Mouse (Mus musculus): Measurements from ENCODE around the gene Arfgef3. TPM values are rescaled to one million over a fixed set of nuclear protein-coding genes. Genes with fewer than 3 reads are reported as not detected.

The Arfgef3 gene
- polyA plus RNA-seq, 1 experiment from 2014 or later, result 1.4 TPM

GRCm38 (mm10) chr10:18678836-18679235 lies 64.9 kb downstream of the Arfgef3 start:
- Histone ChIP-seq H3K9me3 (replicated peaks) (peaks cover 13% of the 10 kb centered on the region; the same call in 1 of the 2 replicates), H3K36me3 (0 out of 2 replicates have a peak, but pooled peaks cover 4% of the 10 kb centered on the region), H3K9ac (no peak overlapping the region), H3K4me3 (replicated peaks) (no peak overlapping the region), H3K4me1 (peaks cover 11% of the 10 kb centered on the region; the same call in 1 of the 2 replicates), H3K27me3 (no peaks in the 10 kb centered on the region), H3K4me2 (no peak overlapping the region), H3K27ac (no peak overlapping the region)
- no peak for ATAC-seq (replicated peaks; ENCODE audit: low FRiP score)
- 81% methylated on average over 4 of the region's 4 CpGs for WGBS

DNA sequence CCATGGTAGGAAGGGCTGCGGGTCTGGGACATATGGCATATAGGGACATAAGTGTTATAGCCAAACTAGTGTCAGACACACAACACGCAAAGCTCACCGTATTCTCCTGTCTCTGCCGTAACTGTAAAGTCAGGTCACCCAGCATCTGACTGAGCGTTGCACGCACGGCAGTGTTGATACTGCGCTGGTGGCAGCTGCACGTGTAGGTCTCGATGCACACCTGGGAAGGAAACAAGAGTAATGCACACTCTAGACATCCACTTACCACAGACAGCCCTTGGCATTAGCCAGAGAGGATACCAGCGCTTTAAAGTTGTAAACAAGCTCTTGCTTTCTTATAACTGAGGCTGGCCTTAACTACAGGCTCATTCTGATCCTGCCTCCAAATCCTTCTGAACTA lies 79.0 kb downstream of the Arfgef3 start:
- Histone ChIP-seq H3K4me2 (no peak overlapping the region), H3K27ac (no peak overlapping the region), H3K4me1 (no peaks in the 10 kb centered on the region), H3K9me3 (replicated peaks) (0 out of 2 replicates have a peak, but pooled peaks cover 2% of the 10 kb centered on the region), H3K4me3 (replicated peaks) (no peak overlapping the region), H3K9ac (no peak overlapping the region), H3K36me3 (peaks cover 3% of the 10 kb centered on the region; the same call in 1 of the 2 replicates), H3K27me3 (no peaks in the 10 kb centered on the region)
- no peak for ATAC-seq (replicated peaks; ENCODE audit: low FRiP score)
- 92% methylated on average over 11 of the region's 11 CpGs for WGBS

- H3K9me3 ChIP-seq (replicated peaks), result 0 out of 2 replicates have a peak, but pooled peaks cover 7% of the 10 kb centered on the region
- H3K9ac ChIP-seq, result no peak overlapping the region
- 84% methylated on average over 2 of the region's 2 CpGs for WGBS
- no peaks in the 10 kb centered on the region for H3K4me1 ChIP-seq
- no peak overlapping the region for H3K4me2 ChIP-seq
- H3K27me3 ChIP-seq, result no peaks in the 10 kb centered on the region
- no peak overlapping the region for H3K27ac ChIP-seq
- no peak for ATAC-seq (replicated peaks; ENCODE audit: low FRiP score)
- H3K4me3 ChIP-seq (replicated peaks), result no peak overlapping the region
- peaks cover 6% of the 10 kb centered on the region; the same call in 1 of the 2 replicates for H3K36me3 ChIP-seq
Observed at GRCm38 (mm10) chr10:18664016-18664415, 79.7 kb downstream of the Arfgef3 start.

DNA sequence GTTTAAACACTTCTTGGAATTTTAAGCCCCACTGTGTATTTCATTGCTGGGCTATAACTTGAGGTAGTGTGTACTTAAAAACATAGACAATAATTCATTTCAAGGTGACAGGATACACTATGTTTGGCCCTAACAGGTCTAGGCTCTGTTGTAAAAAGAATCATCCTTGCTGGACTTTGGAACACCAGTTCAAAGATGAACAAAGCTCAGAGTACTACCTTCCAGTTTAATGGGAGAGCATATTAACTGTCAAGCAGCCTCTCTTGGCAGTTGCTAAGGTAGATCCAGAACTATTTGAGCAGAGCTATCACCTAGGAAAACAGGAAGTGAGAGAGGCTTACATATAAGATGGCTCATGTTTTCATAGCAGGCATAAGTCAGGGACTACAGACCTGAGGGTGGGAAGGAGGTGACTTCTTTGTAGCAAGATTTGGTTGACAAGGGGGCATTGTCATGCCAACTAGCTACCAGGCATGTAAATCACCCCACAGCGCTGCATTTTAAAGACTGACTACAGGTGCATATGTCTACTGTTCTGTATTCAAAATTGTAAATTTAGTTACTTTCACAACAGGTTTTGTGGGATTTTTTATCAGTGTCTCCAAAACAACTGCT lies 82.0 kb downstream of the Arfgef3 start:
- 77% methylated on average over 1 of the region's 1 CpGs for WGBS
- H3K4me1 ChIP-seq, result no peaks in the 10 kb centered on the region
- H3K4me2 ChIP-seq, result no peak overlapping the region
- H3K9me3 ChIP-seq (replicated peaks), result 0 out of 2 replicates have a peak, but pooled peaks cover 7% of the 10 kb centered on the region
- peaks cover 6% of the 10 kb centered on the region; the same call in 1 of the 2 replicates for H3K36me3 ChIP-seq
- no peaks in the 10 kb centered on the region for H3K27me3 ChIP-seq
- H3K27ac ChIP-seq, result no peak overlapping the region
- no peak for ATAC-seq (replicated peaks; ENCODE audit: low FRiP score)
- H3K9ac ChIP-seq, result no peak overlapping the region
- H3K4me3 ChIP-seq (replicated peaks), result no peak overlapping the region

DNA sequence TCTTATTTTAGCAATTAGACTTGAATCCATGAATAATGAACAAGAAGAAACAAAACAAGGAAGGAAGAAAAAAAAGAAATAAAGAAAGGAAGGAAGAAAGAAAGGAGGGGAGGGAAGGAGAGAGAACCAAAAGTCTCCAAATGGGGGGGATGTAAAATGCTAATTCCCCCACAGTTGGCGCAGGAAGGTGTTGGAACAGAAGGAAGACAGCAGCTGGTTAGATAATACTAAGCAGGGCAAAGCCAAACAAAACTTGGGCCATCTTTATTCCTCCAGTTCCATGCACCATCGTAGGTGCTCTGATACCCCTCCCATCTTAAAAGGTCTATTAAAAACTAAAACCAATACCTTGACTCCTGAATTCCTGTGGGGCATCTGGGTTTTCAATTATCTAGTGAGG lies 82.8 kb downstream of the Arfgef3 start:
- H3K9ac ChIP-seq, result no peak overlapping the region
- H3K36me3 ChIP-seq, result peaks cover 6% of the 10 kb centered on the region; the same call in 1 of the 2 replicates
- no peak overlapping the region for H3K27ac ChIP-seq
- no peak overlapping the region for H3K4me3 ChIP-seq (replicated peaks)
- H3K27me3 ChIP-seq, result no peaks in the 10 kb centered on the region
- H3K4me2 ChIP-seq, result no peak overlapping the region
- no peak for ATAC-seq (replicated peaks; ENCODE audit: low FRiP score)
- WGBS, result 91% methylated on average over 2 of the region's 2 CpGs
- H3K4me1 ChIP-seq, result no peaks in the 10 kb centered on the region
- H3K9me3 ChIP-seq (replicated peaks), result 0 out of 2 replicates have a peak, but pooled peaks cover 7% of the 10 kb centered on the region

DNA sequence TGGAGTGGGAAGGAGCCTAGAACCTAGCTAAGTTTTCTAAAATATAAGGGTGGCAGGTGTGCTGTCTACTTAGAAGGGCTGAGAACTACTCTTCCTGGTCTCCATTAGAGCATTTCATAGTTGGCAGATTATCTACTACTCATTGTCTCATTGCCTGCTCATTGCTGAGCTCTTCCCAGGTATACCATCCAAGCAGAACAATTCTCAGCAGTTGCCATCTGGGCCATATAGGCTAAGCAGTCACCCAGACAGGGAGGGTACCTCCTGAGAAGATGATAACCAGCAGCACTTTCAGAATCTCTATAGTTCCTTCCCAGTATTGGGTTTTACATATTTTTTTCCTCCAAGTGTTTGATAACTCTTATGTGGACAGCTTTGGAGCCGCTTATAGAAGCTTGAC lies 86.2 kb downstream of the Arfgef3 start:
- no peak overlapping the region for H3K9ac ChIP-seq
- WGBS, result 84% methylated on average over 1 of the region's 1 CpGs
- peaks cover 6% of the 10 kb centered on the region; the same call in 1 of the 2 replicates for H3K36me3 ChIP-seq
- H3K27me3 ChIP-seq, result no peaks in the 10 kb centered on the region
- H3K27ac ChIP-seq, result no peak overlapping the region
- H3K4me3 ChIP-seq (replicated peaks), result no peak overlapping the region
- H3K4me2 ChIP-seq, result no peak overlapping the region
- no peaks in the 10 kb centered on the region for H3K4me1 ChIP-seq
- ATAC-seq (replicated peaks; ENCODE audit: low FRiP score), result no peak
- 0 out of 2 replicates have a peak, but pooled peaks cover 7% of the 10 kb centered on the region for H3K9me3 ChIP-seq (replicated peaks)

GRCm38 (mm10) chr10:18647069-18647468 lies 96.7 kb downstream of the Arfgef3 start:
- Histone ChIP-seq H3K9me3 (replicated peaks) (no peaks in the 10 kb centered on the region), H3K27ac (no peak overlapping the region), H3K36me3 (no peaks in the 10 kb centered on the region), H3K9ac (no peak overlapping the region), H3K4me2 (no peak overlapping the region), H3K4me1 (no peaks in the 10 kb centered on the region), H3K4me3 (replicated peaks) (no peak overlapping the region), H3K27me3 (no peaks in the 10 kb centered on the region)
- 81% methylated on average over 1 of the region's 1 CpGs for WGBS
- ATAC-seq (replicated peaks; ENCODE audit: low FRiP score), result no peak

DNA sequence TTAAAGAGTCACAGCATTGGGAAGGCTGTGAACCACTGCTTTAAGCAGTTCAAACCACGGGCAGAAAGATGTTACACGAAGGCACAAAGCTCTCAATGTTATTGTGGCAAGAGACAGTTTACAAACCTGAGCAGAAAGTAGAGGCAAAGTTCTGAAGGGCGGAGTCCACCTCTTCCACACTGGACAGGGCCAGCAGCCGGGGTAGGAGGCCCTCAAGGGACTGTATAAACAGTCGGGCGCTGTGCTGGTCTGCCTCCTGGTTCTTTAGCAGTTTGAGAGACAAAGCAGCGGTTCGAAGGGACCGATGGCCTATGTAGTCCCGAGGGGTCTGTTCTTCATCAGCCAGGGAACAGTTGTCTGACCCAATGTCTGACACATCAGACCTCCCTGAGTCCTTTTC lies 97.7 kb downstream of the Arfgef3 start:
- H3K4me2 ChIP-seq, result no peak overlapping the region
- no peak overlapping the region for H3K4me3 ChIP-seq (replicated peaks)
- no peak overlapping the region for H3K9ac ChIP-seq
- ATAC-seq (replicated peaks; ENCODE audit: low FRiP score), result no peak
- H3K27ac ChIP-seq, result no peak overlapping the region
- no peaks in the 10 kb centered on the region for H3K36me3 ChIP-seq
- H3K4me1 ChIP-seq, result no peaks in the 10 kb centered on the region
- no peaks in the 10 kb centered on the region for H3K9me3 ChIP-seq (replicated peaks)
- no peaks in the 10 kb centered on the region for H3K27me3 ChIP-seq
- WGBS, result 80% methylated on average over 10 of the region's 10 CpGs

DNA sequence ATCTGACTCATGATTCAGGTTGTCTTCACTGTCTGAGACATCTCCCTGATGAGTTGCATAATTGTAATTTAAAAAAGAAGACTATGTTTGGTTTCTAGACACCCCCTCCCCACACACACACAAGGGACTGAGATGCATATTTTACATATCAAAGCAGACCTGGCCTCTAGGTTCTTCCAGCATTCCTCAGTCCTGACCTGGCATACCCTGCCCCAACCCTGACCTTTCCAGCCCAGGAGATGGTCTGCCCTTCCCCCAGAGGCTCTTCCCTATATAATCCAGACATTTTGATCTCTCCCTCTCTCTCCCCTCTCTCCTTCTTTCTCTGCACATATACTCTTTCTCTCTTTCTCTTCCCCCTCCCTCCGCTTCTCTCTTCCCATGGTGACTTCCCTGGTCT lies 99.4 kb downstream of the Arfgef3 start:
- H3K27me3 ChIP-seq, result no peaks in the 10 kb centered on the region
- H3K4me3 ChIP-seq (replicated peaks), result no peak overlapping the region
- 100% methylated on average over 1 of the region's 1 CpGs for WGBS

GRCm38 (mm10) chr10:18643506-18643905 lies 100.2 kb downstream of the Arfgef3 start:
- Histone ChIP-seq H3K4me2 (no peak overlapping the region), H3K27me3 (no peaks in the 10 kb centered on the region), H3K36me3 (no peaks in the 10 kb centered on the region), H3K27ac (no peak overlapping the region), H3K9ac (no peak overlapping the region), H3K9me3 (replicated peaks) (no peaks in the 10 kb centered on the region), H3K4me1 (no peaks in the 10 kb centered on the region), H3K4me3 (replicated peaks) (no peak overlapping the region)
- ATAC-seq (replicated peaks; ENCODE audit: low FRiP score), result no peak
- WGBS, result 83% methylated on average over 3 of the region's 3 CpGs

More for the DNA sequence above, 99.4 kb downstream of the Arfgef3 start:
- Histone ChIP-seq H3K9me3 (replicated peaks) (no peaks in the 10 kb centered on the region), H3K4me2 (no peak overlapping the region), H3K4me1 (no peaks in the 10 kb centered on the region), H3K36me3 (no peaks in the 10 kb centered on the region), H3K27ac (no peak overlapping the region), H3K9ac (no peak overlapping the region)
- ATAC-seq (replicated peaks; ENCODE audit: low FRiP score), result no peak

DNA sequence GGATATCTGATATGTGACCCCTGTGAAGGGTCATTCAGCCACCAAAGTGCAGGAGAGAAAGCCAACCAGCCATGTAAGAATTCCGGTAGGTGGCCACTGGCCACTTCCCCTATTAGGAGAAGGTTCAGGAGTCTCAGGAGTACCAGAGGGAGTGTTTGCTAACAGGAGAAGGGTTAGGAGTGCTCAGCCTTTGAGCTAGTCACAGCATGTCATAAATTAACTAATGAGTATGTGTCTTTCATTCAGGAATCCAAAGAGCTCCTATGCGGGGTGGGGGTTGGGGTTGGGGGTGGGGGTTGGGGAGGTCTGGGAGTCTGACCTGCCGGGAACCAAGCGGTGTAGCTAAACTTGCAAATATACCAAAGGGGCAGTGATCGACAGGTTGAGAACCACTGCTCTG lies 100.9 kb downstream of the Arfgef3 start:
- no peak overlapping the region for H3K4me3 ChIP-seq (replicated peaks)
- H3K9ac ChIP-seq, result no peak overlapping the region
- H3K4me2 ChIP-seq, result no peak overlapping the region
- H3K27me3 ChIP-seq, result no peaks in the 10 kb centered on the region
- H3K9me3 ChIP-seq (replicated peaks), result no peaks in the 10 kb centered on the region
- no peaks in the 10 kb centered on the region for H3K36me3 ChIP-seq
- peak; percentile 67; the same call in 1 of the 2 replicates for ATAC-seq (replicated peaks; ENCODE audit: low FRiP score)
- H3K27ac ChIP-seq, result no peak overlapping the region
- no peaks in the 10 kb centered on the region for H3K4me1 ChIP-seq
- 41% methylated on average over 5 of the region's 5 CpGs for WGBS

GRCm38 (mm10) chr10:18640596-18640995 lies 103.2 kb downstream of the Arfgef3 start:
- WGBS, result 73% methylated on average over 5 of the region's 5 CpGs

More at GRCm38 (mm10) chr10:18640596-18640995, 103.2 kb downstream of the Arfgef3 start:
- no peak overlapping the region for H3K4me3 ChIP-seq (replicated peaks)
- ATAC-seq (replicated peaks; ENCODE audit: low FRiP score), result no peak
- H3K27ac ChIP-seq, result no peak overlapping the region
- H3K27me3 ChIP-seq, result no peaks in the 10 kb centered on the region
- no peaks in the 10 kb centered on the region for H3K9me3 ChIP-seq (replicated peaks)
- H3K9ac ChIP-seq, result no peak overlapping the region
- H3K36me3 ChIP-seq, result no peaks in the 10 kb centered on the region
- no peaks in the 10 kb centered on the region for H3K4me1 ChIP-seq
- no peak overlapping the region for H3K4me2 ChIP-seq
